Comparison of ENCODE assay signal across 32 mouse cellular contexts in genomic region chr1:134385666-134386065, GRCm38 (mm10). TPM values are rescaled to one million over a fixed set of nuclear protein-coding genes. Genes with fewer than 3 reads are reported as not detected.
DNase-seq lines count a peak whose midpoint lies in the region; ATAC-seq and TF ChIP-seq lines count a peak whose summit lies in the region.
"Had no signal": no experiment of that assay in that cellular context is flagged by ENCODE, and none has a peak within 500 bp of the region (broad histone marks: within the 10 kb centered on the region; RNA-seq: fewer than 3 reads in every experiment).

Gene 4933406M09Rik (plus strand): TSS chr1:134385940.

- peak within 1 kb of the TSS; percentile 68 for H3K27ac ChIP-seq in gastrocnemius, adult 2 months
- peak within 1 kb of the TSS; percentile 71 for H3K27ac ChIP-seq in ES-E14 (ENCODE audit: insufficient read depth, low read depth, low read length, poor library complexity, severe bottlenecking)
- H3K27ac ChIP-seq: embryonic facial prominence, embryonic 10.5 days; embryonic facial prominence, embryonic 13.5 days; forebrain, embryonic 12.5 days; forebrain, embryonic 15.5 days; heart, embryonic 10.5 days; heart, embryonic 13.5 days; hindbrain, embryonic 12.5 days; hindbrain, embryonic 15.5 days had no signal

- no peak within 1 kb of the TSS for H3K4me3 ChIP-seq in gastrocnemius, adult 2 months
- peak within 1 kb of the TSS; percentile 14 for H3K4me3 ChIP-seq in megakaryocyte, embryonic 14.5 days (replicated peaks)
- H3K4me3 ChIP-seq in ES-E14 (ENCODE audit: insufficient read depth in 1 of 2, low read depth in 1 of 2, low read length in 2 of 2, poor library complexity in 1 of 2, severe bottlenecking in 1 of 2), result no peak within 1 kb of the TSS
- H3K4me3 ChIP-seq: embryonic facial prominence, embryonic 10.5 days; embryonic facial prominence, embryonic 13.5 days; erythroblast, embryonic 14.5 days; forebrain, embryonic 12.5 days; forebrain, embryonic 15.5 days; heart, embryonic 10.5 days; heart, embryonic 13.5 days; hindbrain, embryonic 12.5 days; hindbrain, embryonic 15.5 days had no signal

- no peak for TF ChIP-seq CTCF in gastrocnemius, adult 2 months (IDR thresholded peaks at IDR 0.05)

- no peak for DNase-seq in gastrocnemius, adult 2 months
- DNase-seq in gastrocnemius, adult 8-10 months (ENCODE audit: low spot score in 2 of 2), result no peak
- DNase-seq in ES-E14 (ENCODE audit: low read depth, low spot score), result no peak
- no peak for DNase-seq in left cerebral cortex, adult 8-10 months (ENCODE audit: low spot score in 2 of 2)
- no peak for DNase-seq in spleen, postnatal 4 days (ENCODE audit: low spot score in 2 of 2)
- DNase-seq: adrenal gland, postnatal 10 days; adrenal gland, postnatal 36 days; cerebellum, adult 11 months; cerebellum, adult 2 months; cerebellum, adult 9-11 months; cerebellum, postnatal 36 days; embryo, embryonic 11 days; gastrocnemius, postnatal 14 days; heart, adult 11 months; heart, postnatal 14 days; heart, postnatal 4 days had no signal

- intact Hi-C loops in gastrocnemius, adult 2 months (cut with DNase I), result no loop called here

- peaks cover 9% of the 10 kb centered on the region for H3K9me3 ChIP-seq in megakaryocyte, embryonic 14.5 days
- H3K9me3 ChIP-seq in ES-E14 (ENCODE audit: control insufficient read depth, insufficient read depth, low read depth, low read length), result no peaks in the 10 kb centered on the region
- H3K9me3 ChIP-seq: embryonic facial prominence, embryonic 13.5 days; forebrain, embryonic 15.5 days; heart, embryonic 10.5 days; hindbrain, embryonic 15.5 days had no signal

- no peak within 1 kb of the TSS for H3K9ac ChIP-seq in ES-E14 (ENCODE audit: insufficient read depth, low read depth, low read length, poor library complexity, severe bottlenecking)
- H3K9ac ChIP-seq: embryonic facial prominence, embryonic 13.5 days; forebrain, embryonic 12.5 days; forebrain, embryonic 15.5 days; heart, embryonic 13.5 days; hindbrain, embryonic 12.5 days; hindbrain, embryonic 15.5 days had no signal

- ATAC-seq in megakaryocyte, adult 5-6 weeks (ENCODE audit: poor library complexity, severe bottlenecking), result no peak
- ATAC-seq: forebrain, embryonic 15.5 days had no signal

- peaks cover 52% of the 10 kb centered on the region for H3K27me3 ChIP-seq in megakaryocyte, embryonic 14.5 days (replicated peaks)
- H3K27me3 ChIP-seq: embryonic facial prominence, embryonic 13.5 days; forebrain, embryonic 12.5 days; forebrain, embryonic 15.5 days; heart, embryonic 13.5 days; hindbrain, embryonic 15.5 days had no signal

- H3K36me3 ChIP-seq in megakaryocyte, embryonic 14.5 days (replicated peaks; ENCODE audit: low read length), result no peaks in the 10 kb centered on the region
- H3K36me3 ChIP-seq in ES-E14 (ENCODE audit: control insufficient read depth, insufficient read depth, low read length, poor library complexity, severe bottlenecking), result no peaks in the 10 kb centered on the region
- H3K36me3 ChIP-seq: embryonic facial prominence, embryonic 10.5 days; embryonic facial prominence, embryonic 13.5 days; forebrain, embryonic 12.5 days; forebrain, embryonic 15.5 days; heart, embryonic 10.5 days; heart, embryonic 13.5 days; hindbrain, embryonic 12.5 days; hindbrain, embryonic 15.5 days had no signal

- in situ Hi-C loops in ES-E14 (cut with MboI; ENCODE audit: low sequenced_read_pairs in 2 of 2, unreplicated experiment in 2 of 2), result no loop called here

- peaks cover 18% of the 10 kb centered on the region for H3K4me1 ChIP-seq in megakaryocyte, embryonic 14.5 days
- H3K4me1 ChIP-seq in ES-E14 (ENCODE audit: control insufficient read depth in 2 of 2, insufficient read depth in 2 of 2, low read length in 2 of 2, poor library complexity in 1 of 2), result peaks cover 4 to 5% of the 10 kb centered on the region in 2 experiments; a peak in 3 of 4 replicates
- H3K4me1 ChIP-seq: forebrain, embryonic 15.5 days; hindbrain, embryonic 12.5 days had no signal

TF ChIP-seq in ES-E14, 5 proteins besides CTCF, POLR2A, EP300 and RAD21:
- TF ChIP-seq CHD2 (IDR thresholded peaks at IDR 0.05; ENCODE audit: low read depth, low read length) (no peak), MAFK (IDR thresholded peaks at IDR 0.05; ENCODE audit: insufficient read depth, low read depth, low read length) (no peak), ZNF384 (IDR thresholded peaks at IDR 0.05; ENCODE audit: low read depth, low read length) (no peak), HCFC1 (IDR thresholded peaks at IDR 0.05; ENCODE audit: borderline replicate concordance, insufficient read depth, low read length) (no peak), ZC3H11A (IDR thresholded peaks at IDR 0.05; ENCODE audit: borderline replicate concordance, low read depth, low read length) (no peak)
TF ChIP-seq in ES-E14: peak in this region for 0.

RNA-seq across cellular contexts. Expression of gene 4933406M09Rik, which starts in this region (rescaled TPM):
- total RNA-seq in gastrocnemius, adult 2 months (2021), result not detected
- total RNA-seq in gastrocnemius, adult 8-10 months (2022), result not detected
- 0.16 TPM in 1 of 2 replicates, not detected in the other for polyA plus RNA-seq in megakaryocyte, embryonic 14.5 days (2012; ENCODE audit: insufficient read depth, low replicate concordance)
- not detected in 2 replicates for total RNA-seq in megakaryocyte, adult 5-6 weeks (2015)
- not detected in 2 replicates for total RNA-seq in megakaryocyte, adult 5-6 weeks (2017)
- 0.22 TPM in 1 of 2 replicates, not detected in the other for total RNA-seq in ES-E14 (2012; rRNA removed)
- not detected for total RNA-seq in left cerebral cortex, adult 8-10 months (2022)
- total RNA-seq: adrenal gland, adult 18-20 months; adrenal gland, postnatal 10 days; adrenal gland, postnatal 36 days; gastrocnemius, postnatal 14 days; gastrocnemius, postnatal 4 days; heart, postnatal 14 days; heart, postnatal 4 days had no signal
- polyA plus RNA-seq: cerebellum, adult 2 months; cortical plate, adult 2 months; embryonic facial prominence, embryonic 10.5 days; embryonic facial prominence, embryonic 13.5 days; forebrain, embryonic 12.5 days; forebrain, embryonic 15.5 days; heart, embryonic 10.5 days; heart, embryonic 13.5 days; heart, embryonic 16.5 days; hindbrain, embryonic 12.5 days; hindbrain, embryonic 15.5 days; intestine, embryonic 14.5 days had no signal
